In the genomic region with DNA sequence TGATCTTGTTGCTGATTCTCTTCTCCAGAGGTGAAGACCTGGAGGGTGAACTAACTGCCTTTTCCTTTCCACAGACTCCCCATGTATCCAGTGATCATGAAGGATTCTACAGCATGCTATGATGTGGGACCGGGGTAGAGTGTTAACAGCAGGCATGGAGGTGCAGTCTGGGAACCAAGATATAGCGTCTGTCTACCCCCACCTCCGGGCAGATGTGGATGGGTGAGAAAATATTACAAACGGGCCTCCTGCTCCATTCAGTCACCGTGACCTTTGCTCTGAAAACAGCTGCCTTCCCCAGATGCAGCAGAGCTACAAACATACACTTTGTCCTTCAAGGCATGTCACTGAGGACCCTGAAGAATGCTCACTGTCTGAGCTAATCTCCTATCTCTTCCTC, we compare ENCODE assay signal across 19 mouse cellular contexts.
"Had no signal": no experiment of that assay in that cellular context is flagged by ENCODE, and none has a peak within 500 bp of the region (broad histone marks: within the 10 kb centered on the region; RNA-seq: fewer than 3 reads in every experiment).

No protein-coding gene starts in this region.

- H3K4me2 ChIP-seq: liver, embryonic 15.5 days; lung, embryonic 15.5 days; midbrain, embryonic 12.5 days; neural tube, embryonic 12.5 days; stomach, embryonic 15.5 days had no signal

- ATAC-seq: liver, postnatal 0 days; lung, postnatal 0 days; midbrain, embryonic 16.5 days had no signal

- H3K4me1 ChIP-seq: liver, embryonic 15.5 days; lung, embryonic 15.5 days; megakaryocyte, embryonic 14.5 days; midbrain, embryonic 12.5 days; neural tube, embryonic 12.5 days; stomach, embryonic 15.5 days had no signal

- DNase-seq: liver, postnatal 0 days; lung, adult 2 months; lung, postnatal 14 days; lung, postnatal 36 days; midbrain, embryonic 14.5 days; right cerebral cortex, postnatal 14 days; thymus, adult 2 months; thymus, postnatal 25 days; thymus, postnatal 4 days had no signal

- H3K27me3 ChIP-seq: liver, embryonic 15.5 days; lung, embryonic 15.5 days; megakaryocyte, embryonic 14.5 days; midbrain, embryonic 12.5 days; neural tube, embryonic 12.5 days; stomach, embryonic 15.5 days had no signal

- H3K4me3 ChIP-seq: liver, embryonic 15.5 days; lung, embryonic 15.5 days; midbrain, embryonic 12.5 days; neural tube, embryonic 12.5 days; stomach, embryonic 15.5 days had no signal

- H3K9me3 ChIP-seq: liver, embryonic 15.5 days; lung, embryonic 15.5 days; midbrain, embryonic 12.5 days; neural tube, embryonic 12.5 days; stomach, embryonic 15.5 days had no signal

- H3K9ac ChIP-seq: liver, embryonic 15.5 days; liver, postnatal 0 days; lung, embryonic 15.5 days; midbrain, embryonic 12.5 days; neural tube, embryonic 12.5 days; stomach, embryonic 15.5 days had no signal

- H3K36me3 ChIP-seq: liver, embryonic 15.5 days had no signal

- H3K27ac ChIP-seq: liver, embryonic 15.5 days; lung, embryonic 15.5 days; macrophage; midbrain, embryonic 12.5 days; neural tube, embryonic 12.5 days; stomach, embryonic 15.5 days; stomach, postnatal 0 days had no signal
